ENCODE assay signal across 19 mouse cellular contexts in genomic region chr17:11712066-11712465, GRCm38 (mm10).
DNase-seq lines count a peak whose midpoint lies in the region; ATAC-seq and TF ChIP-seq lines count a peak whose summit lies in the region.
"Had no signal": no experiment of that assay in that cellular context is flagged by ENCODE, and none has a peak within 500 bp of the region (broad histone marks: within the 10 kb centered on the region; RNA-seq: fewer than 3 reads in every experiment).

No protein-coding gene starts in this region.

- H3K9ac ChIP-seq in heart, adult 2 months (ENCODE audit: low read depth, low read length): no peak overlapping the region
- H3K9ac ChIP-seq in lung, embryonic 14.5 days: no peak overlapping the region
- H3K9ac ChIP-seq: forebrain, embryonic 15.5 days; heart, embryonic 15.5 days; hindbrain, embryonic 12.5 days; limb, embryonic 15.5 days; liver, postnatal 0 days; midbrain, embryonic 12.5 days had no signal

- no peaks in the 10 kb centered on the region for H3K9me3 ChIP-seq in lung, embryonic 14.5 days (ENCODE audit: low read depth, low read length)
- H3K9me3 ChIP-seq: forebrain, embryonic 15.5 days; heart, embryonic 15.5 days; hindbrain, embryonic 12.5 days; limb, embryonic 15.5 days; midbrain, embryonic 12.5 days had no signal

- no peak for TF ChIP-seq POLR2A in heart, adult 2 months (IDR thresholded peaks at IDR 0.05; ENCODE audit: insufficient read depth, low read depth, low read length)
- no peak for TF ChIP-seq POLR2A in brain, embryonic 14.5 days (IDR thresholded peaks at IDR 0.05; ENCODE audit: borderline replicate concordance, extremely low read depth, insufficient read depth, insufficient read length, poor library complexity, severe bottlenecking)

- peak; percentile 52; the same call in 1 of the 2 replicates for ATAC-seq in lung, embryonic 14.5 days (ENCODE audit: insufficient read depth)
- ATAC-seq: forebrain, embryonic 15.5 days; intestine, postnatal 0 days; liver, postnatal 0 days had no signal

- intact Hi-C loops in heart, adult 2 months (cut with DNase I): no loop called here

- no peaks in the 10 kb centered on the region for H3K79me2 ChIP-seq in heart, adult 2 months (replicated peaks; ENCODE audit: control insufficient read depth, insufficient read depth, low read length)

- H3K4me2 ChIP-seq in lung, embryonic 14.5 days: no peak overlapping the region
- H3K4me2 ChIP-seq: forebrain, embryonic 15.5 days; heart, embryonic 15.5 days; hindbrain, embryonic 12.5 days; limb, embryonic 15.5 days; midbrain, embryonic 12.5 days had no signal

- no peak overlapping the region for H3K27ac ChIP-seq in heart, adult 2 months
- H3K27ac ChIP-seq in lung, embryonic 14.5 days (ENCODE audit: low read depth): no peak overlapping the region
- H3K27ac ChIP-seq: forebrain, embryonic 15.5 days; heart, embryonic 15.5 days; hindbrain, embryonic 12.5 days; kidney, postnatal 0 days; limb, embryonic 15.5 days; midbrain, embryonic 12.5 days had no signal

- H3K4me1 ChIP-seq in heart, adult 2 months (ENCODE audit: control insufficient read depth, insufficient read depth, low read length): no peaks in the 10 kb centered on the region
- no peaks in the 10 kb centered on the region for H3K4me1 ChIP-seq in lung, embryonic 14.5 days (ENCODE audit: insufficient read depth)
- H3K4me1 ChIP-seq: heart, embryonic 15.5 days; hindbrain, embryonic 12.5 days; limb, embryonic 15.5 days had no signal

- 44% methylated on average over 4 of the region's 4 CpGs for WGBS in heart, adult 2 months
- WGBS in lung, embryonic 14.5 days: 53% methylated on average over 4 of the region's 4 CpGs

- H3K27me3 ChIP-seq in heart, adult 2 months (ENCODE audit: control insufficient read depth, insufficient read depth, low read length): no peaks in the 10 kb centered on the region
- H3K27me3 ChIP-seq in lung, embryonic 14.5 days (ENCODE audit: insufficient read depth, low read length): no peaks in the 10 kb centered on the region
- H3K27me3 ChIP-seq: forebrain, embryonic 15.5 days; heart, embryonic 15.5 days; hindbrain, embryonic 12.5 days; limb, embryonic 15.5 days; midbrain, embryonic 12.5 days had no signal

- no peak for TF ChIP-seq EP300 in heart, adult 2 months (IDR thresholded peaks at IDR 0.05; ENCODE audit: insufficient read depth, low read depth, low read length)

- peak; percentile 60 for DNase-seq in heart, adult 11 months
- DNase-seq in heart, adult 2 months: no peak
- peak; percentile 75 for DNase-seq in lung, embryonic 14.5 days
- no peak for DNase-seq in lung, adult 18-20 months
- peak; percentile 4 for DNase-seq in 3T3-L1 (ENCODE audit: low read depth, low spot score)
- peak; percentile 32 for DNase-seq in brain, embryonic 14.5 days (ENCODE audit: low read depth)
- DNase-seq in ovary, postnatal 10 days (ENCODE audit: low spot score): no peak
- no peak for DNase-seq in embryo, embryonic 9.5 days (ENCODE audit: extremely low spot score)
- DNase-seq: cerebellum, adult 11 months; cerebellum, postnatal 25 days; liver, postnatal 0 days; right cerebral cortex, adult 18-20 months had no signal

- no peak for TF ChIP-seq CTCF in heart, adult 2 months (IDR thresholded peaks at IDR 0.05)
- no peak for TF ChIP-seq CTCF in lung, embryonic 14.5 days (IDR thresholded peaks at IDR 0.05; ENCODE audit: low read depth)
- TF ChIP-seq CTCF in brain, embryonic 14.5 days (IDR thresholded peaks at IDR 0.05; ENCODE audit: borderline replicate concordance, extremely low read depth, insufficient read depth, insufficient read length): no peak

- no peak overlapping the region for H3K4me3 ChIP-seq in heart, adult 2 months
- no peak overlapping the region for H3K4me3 ChIP-seq in lung, embryonic 14.5 days (ENCODE audit: low read depth, low read length)
- H3K4me3 ChIP-seq: forebrain, embryonic 15.5 days; heart, embryonic 15.5 days; hindbrain, embryonic 12.5 days; limb, embryonic 15.5 days; midbrain, embryonic 12.5 days had no signal

- H3K36me3 ChIP-seq in heart, adult 2 months (ENCODE audit: control insufficient read depth, insufficient read depth, low read length): no peaks in the 10 kb centered on the region
- no peaks in the 10 kb centered on the region for H3K36me3 ChIP-seq in lung, embryonic 14.5 days (ENCODE audit: insufficient read depth)
- H3K36me3 ChIP-seq: forebrain, embryonic 15.5 days; heart, embryonic 15.5 days; hindbrain, embryonic 12.5 days; limb, embryonic 15.5 days; midbrain, embryonic 12.5 days had no signal

Comparison
In these comparisons a context has a peak if more than half of its experiments do, and no peak if none do; other contexts are left out.
1. DNase-seq: peak in heart, adult 11 months (single experiment), lung, embryonic 14.5 days (single experiment), 3T3-L1 (single experiment) and brain, embryonic 14.5 days (single experiment); none in heart, adult 2 months (0 of 2), lung, adult 18-20 months (0 of 2), ovary, postnatal 10 days (single experiment) and embryo, embryonic 9.5 days (single experiment).